Mouse (Mus musculus): ENCODE data around the gene Nmt1. TPM values are rescaled to one million over a fixed set of nuclear protein-coding genes. Genes with fewer than 3 reads are reported as not detected.

Nmt1 gene
- polyA plus RNA-seq, 1 experiment from 2014 or later = 41.0 TPM

GRCm38 (mm10) chr11:103058499-103059085 lies 30.6 kb downstream of the Nmt1 start:
- no peaks in the 10 kb centered on the region for H3K9me3 ChIP-seq (ENCODE audit: control insufficient read depth, low read length)
- H3K27ac ChIP-seq (ENCODE audit: low read depth, low read length) = no peak overlapping the region
- DNase-seq (ENCODE audit: low spot score) (no peak), ATAC-seq (ENCODE audit: low FRiP score) (no peak)
- no peaks in the 10 kb centered on the region for H3K4me1 ChIP-seq (replicated peaks; ENCODE audit: control insufficient read depth, insufficient read depth, low read length)
- H3K4me3 ChIP-seq (ENCODE audit: low read depth, low read length) = no peak overlapping the region
- H3K9ac ChIP-seq (ENCODE audit: low read depth, low read length) = no peak overlapping the region
- 85% methylated on average over 3 of the region's 3 CpGs for WGBS
- peaks cover 23% of the 10 kb centered on the region for H3K36me3 ChIP-seq (ENCODE audit: control insufficient read depth, insufficient read depth, low read length)
- no peak overlapping the region for H3K4me2 ChIP-seq (replicated peaks; ENCODE audit: low read depth, low read length)
- no peaks in the 10 kb centered on the region for H3K27me3 ChIP-seq (ENCODE audit: control insufficient read depth, insufficient read depth, low read length)

- Histone ChIP-seq H3K4me1 (replicated peaks; ENCODE audit: control insufficient read depth, insufficient read depth, low read length) (no peaks in the 10 kb centered on the region), H3K9ac (ENCODE audit: low read depth, low read length) (no peak overlapping the region), H3K27me3 (ENCODE audit: control insufficient read depth, insufficient read depth, low read length) (no peaks in the 10 kb centered on the region), H3K4me3 (ENCODE audit: low read depth, low read length) (no peak overlapping the region), H3K9me3 (ENCODE audit: control insufficient read depth, low read length) (no peaks in the 10 kb centered on the region), H3K27ac (ENCODE audit: low read depth, low read length) (no peak overlapping the region), H3K4me2 (replicated peaks; ENCODE audit: low read depth, low read length) (no peak overlapping the region), H3K36me3 (ENCODE audit: control insufficient read depth, insufficient read depth, low read length) (peaks cover 17% of the 10 kb centered on the region)
- ATAC-seq (ENCODE audit: low FRiP score) = no peak
- DNase-seq (ENCODE audit: low spot score) = no peak
- 93% methylated on average over 14 of the region's 14 CpGs for WGBS
These were observed 38.4 kb downstream of the Nmt1 start for GRCm38 (mm10) chr11:103066191-103067050.

- Histone ChIP-seq H3K4me1 (replicated peaks; ENCODE audit: control insufficient read depth, insufficient read depth, low read length) (no peaks in the 10 kb centered on the region), H3K9me3 (ENCODE audit: control insufficient read depth, low read length) (no peaks in the 10 kb centered on the region), H3K27ac (ENCODE audit: low read depth, low read length) (no peak overlapping the region), H3K4me2 (replicated peaks; ENCODE audit: low read depth, low read length) (no peak overlapping the region), H3K27me3 (ENCODE audit: control insufficient read depth, insufficient read depth, low read length) (no peaks in the 10 kb centered on the region), H3K36me3 (ENCODE audit: control insufficient read depth, insufficient read depth, low read length) (peaks cover 17% of the 10 kb centered on the region), H3K9ac (ENCODE audit: low read depth, low read length) (no peak overlapping the region), H3K4me3 (ENCODE audit: low read depth, low read length) (no peak overlapping the region)
- DNase-seq (ENCODE audit: low spot score) (no peak), ATAC-seq (ENCODE audit: low FRiP score) (no peak)
- WGBS = 89% methylated on average over 6 of the region's 6 CpGs
These were observed 39.0 kb downstream of the Nmt1 start for GRCm38 (mm10) chr11:103067051-103067361.

GRCm38 (mm10) chr11:103067457-103068001 lies 39.5 kb downstream of the Nmt1 start:
- Histone ChIP-seq H3K4me3 (ENCODE audit: low read depth, low read length) (no peak overlapping the region), H3K9ac (ENCODE audit: low read depth, low read length) (no peak overlapping the region), H3K27me3 (ENCODE audit: control insufficient read depth, insufficient read depth, low read length) (no peaks in the 10 kb centered on the region), H3K27ac (ENCODE audit: low read depth, low read length) (no peak overlapping the region), H3K4me2 (replicated peaks; ENCODE audit: low read depth, low read length) (no peak overlapping the region), H3K36me3 (ENCODE audit: control insufficient read depth, insufficient read depth, low read length) (peaks cover 17% of the 10 kb centered on the region), H3K4me1 (replicated peaks; ENCODE audit: control insufficient read depth, insufficient read depth, low read length) (no peaks in the 10 kb centered on the region), H3K9me3 (ENCODE audit: control insufficient read depth, low read length) (no peaks in the 10 kb centered on the region)
- DNase-seq (ENCODE audit: low spot score) = no peak
- 85% methylated on average over 8 of the region's 8 CpGs for WGBS
- ATAC-seq (ENCODE audit: low FRiP score) = no peak

GRCm38 (mm10) chr11:103068272-103068671 lies 40.3 kb downstream of the Nmt1 start:
- Histone ChIP-seq H3K4me2 (replicated peaks; ENCODE audit: low read depth, low read length) (no peak overlapping the region), H3K4me3 (ENCODE audit: low read depth, low read length) (no peak overlapping the region), H3K9ac (ENCODE audit: low read depth, low read length) (no peak overlapping the region), H3K36me3 (ENCODE audit: control insufficient read depth, insufficient read depth, low read length) (peaks cover 17% of the 10 kb centered on the region), H3K4me1 (replicated peaks; ENCODE audit: control insufficient read depth, insufficient read depth, low read length) (no peaks in the 10 kb centered on the region), H3K27ac (ENCODE audit: low read depth, low read length) (no peak overlapping the region), H3K27me3 (ENCODE audit: control insufficient read depth, insufficient read depth, low read length) (no peaks in the 10 kb centered on the region), H3K9me3 (ENCODE audit: control insufficient read depth, low read length) (no peaks in the 10 kb centered on the region)
- DNase-seq (ENCODE audit: low spot score) (no peak), ATAC-seq (ENCODE audit: low FRiP score) (no peak)
- WGBS = 95% methylated on average over 4 of the region's 4 CpGs

- WGBS = 91% methylated on average over 11 of the region's 11 CpGs
- Histone ChIP-seq H3K27ac (ENCODE audit: low read depth, low read length) (no peak overlapping the region), H3K4me2 (replicated peaks; ENCODE audit: low read depth, low read length) (no peak overlapping the region), H3K27me3 (ENCODE audit: control insufficient read depth, insufficient read depth, low read length) (no peaks in the 10 kb centered on the region), H3K9ac (ENCODE audit: low read depth, low read length) (no peak overlapping the region), H3K9me3 (ENCODE audit: control insufficient read depth, low read length) (no peaks in the 10 kb centered on the region), H3K4me1 (replicated peaks; ENCODE audit: control insufficient read depth, insufficient read depth, low read length) (no peaks in the 10 kb centered on the region), H3K36me3 (ENCODE audit: control insufficient read depth, insufficient read depth, low read length) (peaks cover 16% of the 10 kb centered on the region), H3K4me3 (ENCODE audit: low read depth, low read length) (no peak overlapping the region)
- ATAC-seq (ENCODE audit: low FRiP score) = no peak
- no peak for DNase-seq (ENCODE audit: low spot score)
These were observed 40.9 kb downstream of the Nmt1 start for GRCm38 (mm10) chr11:103068884-103069283.

DNA sequence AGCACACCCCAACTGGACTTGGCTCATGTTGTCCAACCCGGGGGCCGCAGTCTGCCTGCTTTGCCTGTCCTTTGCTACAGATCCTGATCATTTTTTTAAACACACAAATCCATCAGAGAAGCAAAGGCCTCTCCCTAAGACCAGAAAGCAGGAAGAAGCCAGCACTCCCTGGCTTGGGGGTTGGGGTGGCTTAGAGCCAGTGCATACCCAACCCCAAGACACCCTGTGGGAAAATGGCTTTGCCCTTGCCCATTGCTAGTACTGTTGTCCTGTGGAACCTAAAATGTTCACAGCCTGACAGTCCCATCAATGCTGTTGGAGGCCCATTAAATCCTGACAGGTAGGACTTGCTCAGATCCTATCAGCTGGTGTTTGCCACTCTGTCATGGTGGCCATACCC lies 41.7 kb downstream of the Nmt1 start:
- 92% methylated on average over 2 of the region's 2 CpGs for WGBS
- Histone ChIP-seq H3K4me2 (replicated peaks; ENCODE audit: low read depth, low read length) (no peak overlapping the region), H3K9ac (ENCODE audit: low read depth, low read length) (no peak overlapping the region), H3K27me3 (ENCODE audit: control insufficient read depth, insufficient read depth, low read length) (no peaks in the 10 kb centered on the region), H3K4me1 (replicated peaks; ENCODE audit: control insufficient read depth, insufficient read depth, low read length) (no peaks in the 10 kb centered on the region; the same call in 1 of the 2 replicates), H3K9me3 (ENCODE audit: control insufficient read depth, low read length) (no peaks in the 10 kb centered on the region), H3K27ac (ENCODE audit: low read depth, low read length) (no peak overlapping the region), H3K4me3 (ENCODE audit: low read depth, low read length) (no peak overlapping the region), H3K36me3 (ENCODE audit: control insufficient read depth, insufficient read depth, low read length) (peaks cover 12% of the 10 kb centered on the region)
- no peak for DNase-seq (ENCODE audit: low spot score)
- no peak for ATAC-seq (ENCODE audit: low FRiP score)

GRCm38 (mm10) chr11:103070322-103070880 lies 42.4 kb downstream of the Nmt1 start:
- Histone ChIP-seq H3K4me1 (replicated peaks; ENCODE audit: control insufficient read depth, insufficient read depth, low read length) (no peaks in the 10 kb centered on the region; the same call in 1 of the 2 replicates), H3K4me3 (ENCODE audit: low read depth, low read length) (no peak overlapping the region), H3K27ac (ENCODE audit: low read depth, low read length) (no peak overlapping the region), H3K9me3 (ENCODE audit: control insufficient read depth, low read length) (no peaks in the 10 kb centered on the region), H3K27me3 (ENCODE audit: control insufficient read depth, insufficient read depth, low read length) (no peaks in the 10 kb centered on the region), H3K36me3 (ENCODE audit: control insufficient read depth, insufficient read depth, low read length) (peaks cover 9% of the 10 kb centered on the region), H3K4me2 (replicated peaks; ENCODE audit: low read depth, low read length) (no peak overlapping the region), H3K9ac (ENCODE audit: low read depth, low read length) (no peak overlapping the region)
- ATAC-seq (ENCODE audit: low FRiP score) (no peak), DNase-seq (ENCODE audit: low spot score) (no peak)
- 88% methylated on average over 10 of the region's 10 CpGs for WGBS

Measured in hindbrain, embryonic 11.5 days (tissue).